ENCODE assay signal across 26 mouse cellular contexts in genomic region chr6:51065156-51065555, GRCm38 (mm10).
DNase-seq lines count a peak whose midpoint lies in the region; ATAC-seq and TF ChIP-seq lines count a peak whose summit lies in the region.
"Had no signal": no experiment of that assay in that cellular context is flagged by ENCODE, and none has a peak within 500 bp of the region (broad histone marks: within the 10 kb centered on the region; RNA-seq: fewer than 3 reads in every experiment).

No protein-coding gene starts in this region.

- intact Hi-C loops in gastrocnemius, adult 2 months (cut with DNase I): no loop called here

- H3K4me2 ChIP-seq in hindbrain, embryonic 16.5 days (ENCODE audit: low read length): no peak overlapping the region
- H3K4me2 ChIP-seq in midbrain, embryonic 11.5 days: no peak overlapping the region
- no peak overlapping the region for H3K4me2 ChIP-seq in limb, embryonic 15.5 days
- H3K4me2 ChIP-seq: intestine, embryonic 15.5 days; limb, embryonic 12.5 days; liver, embryonic 12.5 days; midbrain, embryonic 15.5 days; neural tube, embryonic 15.5 days had no signal

- no peak overlapping the region for H3K4me3 ChIP-seq in hindbrain, embryonic 10.5 days
- no peak overlapping the region for H3K4me3 ChIP-seq in hindbrain, embryonic 16.5 days (ENCODE audit: low read length)
- H3K4me3 ChIP-seq in midbrain, embryonic 10.5 days: no peak overlapping the region
- H3K4me3 ChIP-seq in midbrain, embryonic 11.5 days (ENCODE audit: low read depth, low read length): no peak overlapping the region
- H3K4me3 ChIP-seq in limb, embryonic 15.5 days: no peak overlapping the region
- no peak overlapping the region for H3K4me3 ChIP-seq in gastrocnemius, adult 2 months
- H3K4me3 ChIP-seq: erythroblast, embryonic 14.5 days; intestine, embryonic 15.5 days; limb, embryonic 12.5 days; liver, embryonic 12.5 days; megakaryocyte, embryonic 14.5 days; midbrain, embryonic 15.5 days; neural tube, embryonic 15.5 days had no signal

- WGBS in hindbrain, embryonic 10.5 days: 90% methylated on average over 6 of the region's 6 CpGs
- 82% methylated on average over 6 of the region's 6 CpGs for WGBS in hindbrain, embryonic 16.5 days
- WGBS in midbrain, embryonic 10.5 days: 80% methylated on average over 6 of the region's 6 CpGs
- 80% methylated on average over 6 of the region's 6 CpGs for WGBS in midbrain, embryonic 11.5 days
- WGBS in limb, embryonic 15.5 days: 32% methylated on average over 6 of the region's 6 CpGs

- H3K27me3 ChIP-seq in hindbrain, embryonic 10.5 days (ENCODE audit: insufficient read depth, poor library complexity, severe bottlenecking): no peaks in the 10 kb centered on the region
- no peaks in the 10 kb centered on the region for H3K27me3 ChIP-seq in hindbrain, embryonic 16.5 days (replicated peaks; ENCODE audit: control insufficient read depth, insufficient read depth, low read length)
- peaks cover 4% of the 10 kb centered on the region; the same call in 1 of the 2 replicates for H3K27me3 ChIP-seq in midbrain, embryonic 10.5 days (ENCODE audit: low read depth, poor library complexity, severe bottlenecking)
- no peaks in the 10 kb centered on the region for H3K27me3 ChIP-seq in midbrain, embryonic 11.5 days (ENCODE audit: control insufficient read depth, insufficient read depth, low read length)
- no peaks in the 10 kb centered on the region for H3K27me3 ChIP-seq in limb, embryonic 15.5 days
- H3K27me3 ChIP-seq: intestine, embryonic 15.5 days; liver, embryonic 12.5 days; midbrain, embryonic 15.5 days; neural tube, embryonic 15.5 days had no signal

- H3K9ac ChIP-seq in hindbrain, embryonic 16.5 days (ENCODE audit: low read depth, low read length): no peak overlapping the region
- no peak overlapping the region for H3K9ac ChIP-seq in midbrain, embryonic 11.5 days (ENCODE audit: low read length)
- H3K9ac ChIP-seq in limb, embryonic 15.5 days: no peak overlapping the region
- H3K9ac ChIP-seq: intestine, embryonic 15.5 days; limb, embryonic 12.5 days; liver, embryonic 12.5 days; liver, postnatal 0 days; midbrain, embryonic 15.5 days; neural tube, embryonic 15.5 days had no signal

- H3K36me3 ChIP-seq in hindbrain, embryonic 10.5 days: no peaks in the 10 kb centered on the region
- H3K36me3 ChIP-seq in hindbrain, embryonic 16.5 days (ENCODE audit: control insufficient read depth, insufficient read depth, low read length): no peaks in the 10 kb centered on the region
- H3K36me3 ChIP-seq in midbrain, embryonic 10.5 days: no peaks in the 10 kb centered on the region
- no peaks in the 10 kb centered on the region for H3K36me3 ChIP-seq in midbrain, embryonic 11.5 days (ENCODE audit: control insufficient read depth, insufficient read depth, low read length)
- H3K36me3 ChIP-seq in limb, embryonic 15.5 days: no peaks in the 10 kb centered on the region
- H3K36me3 ChIP-seq: intestine, embryonic 15.5 days; limb, embryonic 12.5 days; liver, embryonic 12.5 days; midbrain, embryonic 15.5 days; neural tube, embryonic 15.5 days had no signal

- DNase-seq in hindbrain, embryonic 10.5 days (ENCODE audit: low spot score): no peak
- no peak for DNase-seq in midbrain, embryonic 10.5 days (ENCODE audit: low spot score)
- no peak for DNase-seq in midbrain, embryonic 11.5 days (ENCODE audit: low spot score, missing footprints)
- DNase-seq in gastrocnemius, adult 2 months: no peak
- DNase-seq: adrenal gland, postnatal 25 days; B cell, adult 2 months; cerebellum, adult 11-12 months; cerebellum, adult 9-11 months; heart, postnatal 14 days; layer of hippocampus, postnatal 36 days; liver, postnatal 0 days; lung, postnatal 36 days; retina, postnatal 1 day; right cerebral cortex, postnatal 14 days; thymus, postnatal 4 days had no signal

- H3K27ac ChIP-seq in hindbrain, embryonic 10.5 days: peak overlapping the region; percentile 82
- no peak overlapping the region for H3K27ac ChIP-seq in hindbrain, embryonic 16.5 days (ENCODE audit: low read depth, low read length)
- H3K27ac ChIP-seq in midbrain, embryonic 10.5 days (replicated peaks): peak overlapping the region; percentile 42; the same call in 1 of the 2 replicates
- no peak overlapping the region for H3K27ac ChIP-seq in midbrain, embryonic 11.5 days (ENCODE audit: low read depth, low read length)
- H3K27ac ChIP-seq in limb, embryonic 15.5 days: 0 out of 2 replicates have a peak overlapping the region, but pooled peaks have one; percentile 22
- H3K27ac ChIP-seq in gastrocnemius, adult 2 months: no peak overlapping the region
- H3K27ac ChIP-seq: hindbrain, postnatal 0 days; intestine, embryonic 15.5 days; liver, embryonic 12.5 days; midbrain, embryonic 15.5 days; neural tube, embryonic 15.5 days had no signal

- TF ChIP-seq CTCF in gastrocnemius, adult 2 months (IDR thresholded peaks at IDR 0.05): no peak

- H3K4me1 ChIP-seq in hindbrain, embryonic 10.5 days (replicated peaks): peaks cover 58% of the 10 kb centered on the region
- peaks cover 4% of the 10 kb centered on the region for H3K4me1 ChIP-seq in hindbrain, embryonic 16.5 days (ENCODE audit: control insufficient read depth, insufficient read depth, low read depth, low read length)
- peaks cover 66% of the 10 kb centered on the region for H3K4me1 ChIP-seq in midbrain, embryonic 10.5 days
- H3K4me1 ChIP-seq in midbrain, embryonic 11.5 days (ENCODE audit: control insufficient read depth, insufficient read depth, low read length): peaks cover 8% of the 10 kb centered on the region; the same call in 1 of the 2 replicates
- peaks cover 40% of the 10 kb centered on the region for H3K4me1 ChIP-seq in limb, embryonic 15.5 days
- H3K4me1 ChIP-seq: liver, embryonic 12.5 days; megakaryocyte, embryonic 14.5 days had no signal

- no peaks in the 10 kb centered on the region for H3K9me3 ChIP-seq in hindbrain, embryonic 10.5 days
- H3K9me3 ChIP-seq in hindbrain, embryonic 16.5 days (ENCODE audit: control insufficient read depth, low read length): no peaks in the 10 kb centered on the region
- H3K9me3 ChIP-seq in midbrain, embryonic 10.5 days (replicated peaks): no peaks in the 10 kb centered on the region
- H3K9me3 ChIP-seq in midbrain, embryonic 11.5 days (ENCODE audit: control insufficient read depth, low read length): no peaks in the 10 kb centered on the region
- no peaks in the 10 kb centered on the region for H3K9me3 ChIP-seq in limb, embryonic 15.5 days
- H3K9me3 ChIP-seq: intestine, embryonic 15.5 days; limb, embryonic 12.5 days; liver, embryonic 12.5 days; megakaryocyte, embryonic 14.5 days; midbrain, embryonic 15.5 days; neural tube, embryonic 15.5 days had no signal

- no peak for ATAC-seq in hindbrain, embryonic 16.5 days
- no peak for ATAC-seq in midbrain, embryonic 11.5 days (ENCODE audit: low FRiP score)
- ATAC-seq in limb, embryonic 15.5 days (ENCODE audit: insufficient number of reproducible peaks, low FRiP score, low TSS enrichment, low read depth): no peak
- ATAC-seq: forebrain, embryonic 14.5 days; hindbrain, postnatal 0 days; intestine, embryonic 15.5 days; liver, embryonic 12.5 days; liver, postnatal 0 days; midbrain, embryonic 15.5 days had no signal

Comparison
In these comparisons a context has a peak if more than half of its experiments do, and no peak if none do; other contexts are left out.
1. H3K27ac ChIP-seq: peak in hindbrain, embryonic 10.5 days (single experiment), midbrain, embryonic 10.5 days (single experiment) and limb, embryonic 15.5 days (single experiment); none in hindbrain, embryonic 16.5 days (single experiment), midbrain, embryonic 11.5 days (single experiment) and gastrocnemius, adult 2 months (single experiment).